Mouse (Mus musculus): Measurements from ENCODE around the gene Znrd1as.
"Not testable (repeated sequence)": the region's sequence is repeated elsewhere in the genome, so short reads cannot be mapped to it uniquely, and the experiment has no call there.

Gene Znrd1as

GRCm38 (mm10) chr17:36950981-36951947 lies 7.1 kb upstream of the Znrd1as start, which contains the start of gene Ppp1r11:
Gene Ppp1r11 (minus strand): TSS chr17:36951741.
- peak; percentile 92 to 94 for DNase-seq (ENCODE audit: low spot score in 2 of 2)

- no peak for DNase-seq (ENCODE audit: low spot score in 2 of 2)
Measured at GRCm38 (mm10) chr17:36952631-36953030, 5.8 kb upstream of the Znrd1as start.

GRCm38 (mm10) chr17:36953062-36953461 lies 5.3 kb upstream of the Znrd1as start:
- DNase-seq (ENCODE audit: low spot score in 2 of 2): no peak

GRCm38 (mm10) chr17:36958884-36959283 lies 492 bp downstream of the Znrd1as start:
- DNase-seq (ENCODE audit: low spot score in 2 of 2): no peak

GRCm38 (mm10) chr17:36961125-36961524 lies 2.7 kb downstream of the Znrd1as start:
- DNase-seq (ENCODE audit: low spot score in 2 of 2): no peak

GRCm38 (mm10) chr17:36966875-36967274 lies 8.5 kb downstream of the Znrd1as start:
- no peak for DNase-seq (ENCODE audit: low spot score in 2 of 2)

- no peak for DNase-seq (ENCODE audit: low spot score in 2 of 2)
Measured at GRCm38 (mm10) chr17:36970316-36970890, 12.0 kb downstream of the Znrd1as start.

- DNase-seq (ENCODE audit: low spot score in 2 of 2): no peak
Measured at GRCm38 (mm10) chr17:36971172-36971850, 12.9 kb downstream of the Znrd1as start.

- peak in 1 of 2 experiments; percentile 12 for DNase-seq (ENCODE audit: low spot score in 2 of 2)
Measured at GRCm38 (mm10) chr17:36972791-36973190, 14.4 kb downstream of the Znrd1as start.

- no peak for DNase-seq (ENCODE audit: low spot score in 2 of 2)
Measured at GRCm38 (mm10) chr17:36973271-36973787, 14.9 kb downstream of the Znrd1as start.

- DNase-seq (ENCODE audit: low spot score in 2 of 2): no peak
Measured at GRCm38 (mm10) chr17:36981221-36981813, 22.9 kb downstream of the Znrd1as start, which contains the start of gene 2410137M14Rik. Gene 2410137M14Rik (minus strand): TSS chr17:36981237.

GRCm38 (mm10) chr17:36981845-36982244 lies 23.5 kb downstream of the Znrd1as start:
- no peak for DNase-seq (ENCODE audit: low spot score in 2 of 2)

- no peak for DNase-seq (ENCODE audit: low spot score in 2 of 2)
Measured at GRCm38 (mm10) chr17:36982253-36983155, 24.1 kb downstream of the Znrd1as start.

GRCm38 (mm10) chr17:36988475-36988874 lies 30.1 kb downstream of the Znrd1as start:
- no peak for DNase-seq (ENCODE audit: low spot score in 2 of 2)

- no peak for DNase-seq (ENCODE audit: low spot score in 2 of 2)
Measured at GRCm38 (mm10) chr17:36989437-36989836, 31.0 kb downstream of the Znrd1as start, which contains the start of gene H2-M5. Gene H2-M5 (minus strand): TSS chr17:36989537.

GRCm38 (mm10) chr17:36990630-36991029 lies 32.2 kb downstream of the Znrd1as start:
- not testable (repeated sequence) for DNase-seq (ENCODE audit: low spot score in 2 of 2)

GRCm38 (mm10) chr17:36992336-36993104 lies 34.1 kb downstream of the Znrd1as start:
- DNase-seq (ENCODE audit: low spot score in 2 of 2): no peak

GRCm38 (mm10) chr17:36993770-36994325 lies 35.5 kb downstream of the Znrd1as start:
- DNase-seq (ENCODE audit: low spot score in 2 of 2): no peak

GRCm38 (mm10) chr17:36994528-36994927 lies 36.1 kb downstream of the Znrd1as start:
- DNase-seq (ENCODE audit: low spot score in 2 of 2): no peak

All from thymus, postnatal 10 days (tissue).